Mouse (Mus musculus): ENCODE data around the gene Fam47e. TPM values are rescaled to one million over a fixed set of nuclear protein-coding genes. Genes with fewer than 3 reads are reported as not detected.
A peak's percentile ranks its signal among the peaks of the same experiment; 100 is the strongest.

The Fam47e gene
- polyA plus RNA-seq, 1 experiment from 2014 or later: 11.4 TPM

- DNase-seq (ENCODE audit: low spot score) (no peak), ATAC-seq (no peak)
- TF ChIP-seq CTCF (IDR thresholded peaks at IDR 0.05): no peak
- TF ChIP-seq EP300 (IDR thresholded peaks at IDR 0.05): no peak
- Histone ChIP-seq H3K4me3 (ENCODE audit: low read depth, low read length) (no peak overlapping the region), H3K4me1 (ENCODE audit: insufficient read depth, low read depth, low read length) (no peaks in the 10 kb centered on the region), H3K4me2 (replicated peaks; ENCODE audit: low read depth, low read length) (no peak overlapping the region), H3K36me3 (ENCODE audit: insufficient read depth, low read length) (no peaks in the 10 kb centered on the region), H3K9me3 (ENCODE audit: low read length) (no peaks in the 10 kb centered on the region), H3K27me3 (replicated peaks; ENCODE audit: insufficient read depth, low read length) (no peaks in the 10 kb centered on the region), H3K9ac (replicated peaks; ENCODE audit: low read depth) (no peak overlapping the region), H3K27ac (ENCODE audit: low read length) (no peak overlapping the region)
- 74% methylated on average over 5 of the region's 5 CpGs for WGBS
These were observed 40.2 kb downstream of the Fam47e start for GRCm38 (mm10) chr5:92595026-92595425.

GRCm38 (mm10) chr5:92596865-92597264 lies 42.0 kb downstream of the Fam47e start:
- 86% methylated on average over 8 of the region's 8 CpGs for WGBS
- Histone ChIP-seq H3K27me3 (replicated peaks; ENCODE audit: insufficient read depth, low read length) (no peaks in the 10 kb centered on the region), H3K4me2 (replicated peaks; ENCODE audit: low read depth, low read length) (no peak overlapping the region), H3K4me1 (ENCODE audit: insufficient read depth, low read depth, low read length) (no peaks in the 10 kb centered on the region), H3K9ac (replicated peaks; ENCODE audit: low read depth) (no peak overlapping the region), H3K9me3 (ENCODE audit: low read length) (no peaks in the 10 kb centered on the region), H3K36me3 (ENCODE audit: insufficient read depth, low read length) (no peaks in the 10 kb centered on the region), H3K27ac (ENCODE audit: low read length) (no peak overlapping the region), H3K4me3 (ENCODE audit: low read depth, low read length) (no peak overlapping the region)
- DNase-seq (ENCODE audit: low spot score) (no peak), ATAC-seq (no peak)
- TF ChIP-seq CTCF (IDR thresholded peaks at IDR 0.05) (no peak), EP300 (IDR thresholded peaks at IDR 0.05) (no peak)

GRCm38 (mm10) chr5:92599030-92599429 lies 44.2 kb downstream of the Fam47e start:
- no peak overlapping the region for H3K27ac ChIP-seq (ENCODE audit: low read length)

DNA sequence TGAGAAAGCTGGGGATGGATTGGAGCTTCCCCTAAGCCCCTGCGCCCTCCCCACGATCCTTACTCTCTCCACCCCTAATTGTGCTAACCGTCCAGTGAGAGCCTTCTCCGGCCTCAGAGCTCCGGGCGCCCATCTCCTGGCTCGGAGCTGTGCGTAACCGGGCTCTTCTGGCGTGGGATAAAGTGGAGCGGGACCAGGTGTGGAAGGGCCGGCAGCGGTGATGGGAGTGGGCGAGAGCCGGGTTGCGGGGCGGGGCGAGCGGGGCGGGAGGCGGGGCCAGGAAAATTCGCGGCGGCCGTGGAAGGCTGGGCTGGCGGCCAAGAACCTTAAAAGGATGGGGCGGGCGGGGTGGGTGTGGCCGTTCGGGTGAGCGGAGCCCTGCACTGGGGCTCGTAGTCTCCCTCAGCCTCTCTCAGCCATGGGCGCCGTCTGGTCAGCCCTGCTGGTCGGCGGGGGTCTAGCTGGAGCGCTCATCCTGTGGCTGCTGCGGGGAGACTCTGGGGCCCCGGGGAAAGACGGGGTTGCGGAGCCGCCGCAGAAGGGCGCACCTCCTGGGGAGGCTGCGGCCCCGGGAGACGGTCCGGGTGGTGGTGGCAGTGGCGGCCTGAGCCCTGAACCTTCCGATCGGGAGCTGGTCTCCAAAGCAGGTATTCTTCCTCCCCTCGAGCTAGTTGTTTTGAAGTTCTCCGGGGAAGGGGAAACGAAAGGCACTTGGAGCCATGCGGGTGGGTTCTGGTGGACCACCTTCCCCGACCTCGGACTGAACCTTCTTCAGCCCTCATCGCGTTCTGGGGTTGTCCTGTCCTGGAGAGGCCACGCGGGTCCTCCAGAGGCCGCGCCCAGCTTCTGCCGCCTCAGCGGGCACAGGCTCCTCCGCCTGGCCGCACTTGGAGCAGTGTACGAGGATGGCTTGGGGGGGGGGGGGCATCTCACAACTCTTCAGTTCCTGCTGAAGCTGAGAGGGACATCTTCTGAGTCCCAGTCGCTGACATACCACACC lies 48.1 kb downstream of the Fam47e start, which contains the start of gene Stbd1:
Gene Stbd1 (plus strand): TSS at position 351 of the 1,000 bp plus-strand sequence.
- peak; percentile 85 for DNase-seq (ENCODE audit: low spot score)
- 3% methylated on average over 61 of the region's 69 CpGs for WGBS
- H3K27ac ChIP-seq (ENCODE audit: low read length): peak within 1 kb of the TSS; percentile 84

More at GRCm38 (mm10) chr5:92599030-92599429, 44.2 kb downstream of the Fam47e start:
- H3K4me1 ChIP-seq (ENCODE audit: insufficient read depth, low read depth, low read length): no peaks in the 10 kb centered on the region
- TF ChIP-seq CTCF (IDR thresholded peaks at IDR 0.05): no peak
- no peak for ATAC-seq
- no peak overlapping the region for H3K4me2 ChIP-seq (replicated peaks; ENCODE audit: low read depth, low read length)
- 55% methylated on average over 10 of the region's 10 CpGs for WGBS
- H3K36me3 ChIP-seq (ENCODE audit: insufficient read depth, low read length): no peaks in the 10 kb centered on the region
- H3K4me3 ChIP-seq (ENCODE audit: low read depth, low read length): no peak overlapping the region
- H3K9me3 ChIP-seq (ENCODE audit: low read length): no peaks in the 10 kb centered on the region
- peak; percentile 65 for DNase-seq (ENCODE audit: low spot score)
- no peaks in the 10 kb centered on the region for H3K27me3 ChIP-seq (replicated peaks; ENCODE audit: insufficient read depth, low read length)
- H3K9ac ChIP-seq (replicated peaks; ENCODE audit: low read depth): no peak overlapping the region

DNA sequence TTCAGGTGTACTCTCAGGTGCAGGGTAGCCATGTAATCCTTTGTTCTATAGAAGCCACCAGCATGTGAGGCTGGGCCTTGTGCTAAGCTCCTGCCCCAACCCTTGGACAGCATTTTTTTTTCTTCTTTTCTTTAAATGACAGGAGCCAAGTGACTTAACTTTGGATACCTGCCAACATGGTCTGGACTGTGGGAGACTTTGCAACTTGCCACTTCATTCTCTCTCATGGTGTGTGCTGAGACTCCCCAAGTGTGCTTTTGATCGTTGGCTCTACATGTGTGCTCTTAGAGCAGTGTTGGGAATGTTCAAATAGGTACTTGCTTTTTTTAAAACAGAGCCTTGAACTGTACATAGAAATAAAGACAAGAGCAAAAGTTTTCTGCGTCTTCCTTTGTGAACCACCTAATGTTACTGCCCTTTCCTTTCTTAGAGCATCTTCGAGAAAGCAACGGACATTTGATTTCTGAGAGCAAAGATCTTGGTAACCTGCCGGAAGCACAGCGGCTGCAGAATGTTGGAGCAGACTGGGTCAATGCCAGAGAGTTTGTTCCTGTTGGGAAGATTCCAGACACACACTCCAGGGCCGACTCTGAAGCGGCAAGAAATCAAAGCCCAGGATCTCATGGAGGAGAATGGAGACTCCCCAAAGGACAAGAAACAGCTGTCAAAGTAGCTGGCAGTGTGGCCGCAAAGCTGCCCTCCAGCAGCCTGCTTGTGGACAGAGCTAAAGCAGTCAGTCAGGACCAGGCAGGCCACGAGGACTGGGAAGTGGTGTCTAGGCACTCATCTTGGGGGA lies 49.8 kb downstream of the Fam47e start:
- Histone ChIP-seq H3K9ac (replicated peaks; ENCODE audit: low read depth) (0 out of 2 replicates have a peak overlapping the region, but pooled peaks have one; percentile 9), H3K36me3 (ENCODE audit: insufficient read depth, low read length) (no peaks in the 10 kb centered on the region), H3K4me2 (replicated peaks; ENCODE audit: low read depth, low read length) (peak overlapping the region; percentile 90), H3K4me3 (ENCODE audit: low read depth, low read length) (peak overlapping the region; percentile 67; the same call in 1 of the 2 replicates), H3K4me1 (ENCODE audit: insufficient read depth, low read depth, low read length) (peaks cover 10% of the 10 kb centered on the region), H3K9me3 (ENCODE audit: low read length) (no peaks in the 10 kb centered on the region), H3K27ac (ENCODE audit: low read length) (peak overlapping the region; percentile 84), H3K27me3 (replicated peaks; ENCODE audit: insufficient read depth, low read length) (no peaks in the 10 kb centered on the region)
- ATAC-seq (peak; percentile 73), DNase-seq (ENCODE audit: low spot score) (peak; percentile 90)
- TF ChIP-seq CTCF (IDR thresholded peaks at IDR 0.05) (no peak), EP300 (IDR thresholded peaks at IDR 0.05) (peak; percentile 31; the same call in 1 of the 2 replicates)
- 24% methylated on average over 10 of the region's 10 CpGs for WGBS

More for the DNA sequence above, 48.1 kb downstream of the Fam47e start, which contains the start of gene Stbd1:
- TF ChIP-seq CTCF (IDR thresholded peaks at IDR 0.05) (peak; percentile 18; the same call in 1 of the 2 replicates), EP300 (IDR thresholded peaks at IDR 0.05) (no peak)
- H3K9ac ChIP-seq (replicated peaks; ENCODE audit: low read depth): peak within 1 kb of the TSS; percentile 69
- no peaks in the 10 kb centered on the region for H3K9me3 ChIP-seq (ENCODE audit: low read length)
- peak; percentile 84 for ATAC-seq
- peaks cover 10% of the 10 kb centered on the region for H3K4me1 ChIP-seq (ENCODE audit: insufficient read depth, low read depth, low read length)
- H3K4me3 ChIP-seq (ENCODE audit: low read depth, low read length): peak within 1 kb of the TSS; percentile 67
- H3K4me2 ChIP-seq (replicated peaks; ENCODE audit: low read depth, low read length): peak within 1 kb of the TSS; percentile 90
- no peaks in the 10 kb centered on the region for H3K36me3 ChIP-seq (ENCODE audit: insufficient read depth, low read length)
- no peaks in the 10 kb centered on the region for H3K27me3 ChIP-seq (replicated peaks; ENCODE audit: insufficient read depth, low read length)
